ENCODE assay signal across 14 mouse cellular contexts in the genomic region with DNA sequence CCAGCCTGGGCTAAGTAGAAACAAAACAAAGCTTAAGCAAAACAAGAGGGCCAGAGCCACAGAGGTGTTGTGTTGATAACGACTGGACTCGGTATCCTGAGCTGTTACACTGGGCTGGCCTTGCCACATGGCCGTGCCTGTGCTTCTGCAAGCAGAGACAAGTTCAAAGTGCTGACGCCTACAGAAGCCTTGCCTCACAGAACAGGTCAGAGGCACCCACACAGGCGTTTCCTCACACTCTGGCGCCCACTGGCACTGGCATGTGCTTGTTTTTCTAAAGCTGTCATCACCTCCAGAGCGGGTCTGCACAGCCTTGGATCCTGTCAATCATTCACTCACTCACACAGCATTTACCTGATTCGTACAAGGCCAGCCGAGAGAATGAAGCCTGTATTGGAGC. TPM values are rescaled to one million over a fixed set of nuclear protein-coding genes. Genes with fewer than 3 reads are reported as not detected.
DNase-seq lines count a peak whose midpoint lies in the region; ATAC-seq and TF ChIP-seq lines count a peak whose summit lies in the region.
"Had no signal": no experiment of that assay in that cellular context is flagged by ENCODE, and none has a peak within 500 bp of the region (broad histone marks: within the 10 kb centered on the region; RNA-seq: fewer than 3 reads in every experiment).

No protein-coding gene starts in this region.

- no peak overlapping the region for H3K4me2 ChIP-seq in heart, postnatal 0 days (ENCODE audit: low read depth, low read length)
- H3K4me2 ChIP-seq in embryonic facial prominence, embryonic 15.5 days (replicated peaks): no peak overlapping the region

- no peaks in the 10 kb centered on the region for H3K9me3 ChIP-seq in heart, postnatal 0 days (replicated peaks; ENCODE audit: control insufficient read depth, low read length)
- H3K9me3 ChIP-seq in embryonic facial prominence, embryonic 15.5 days (replicated peaks): no peaks in the 10 kb centered on the region

- H3K27ac ChIP-seq in heart, postnatal 0 days (ENCODE audit: low read depth): no peak overlapping the region
- H3K27ac ChIP-seq in embryonic facial prominence, embryonic 15.5 days (replicated peaks): peak overlapping the region; percentile 29
- peak overlapping the region; percentile 40; the same call in 1 of the 2 replicates for H3K27ac ChIP-seq in small intestine, adult 2 months (ENCODE audit: insufficient read depth, low read depth, low read length)

- peak; percentile 72 for ATAC-seq in heart, postnatal 0 days (ENCODE audit: insufficient read depth, low read depth)
- peak; percentile 63; the same call in 1 of the 2 replicates for ATAC-seq in embryonic facial prominence, embryonic 15.5 days (ENCODE audit: insufficient number of reproducible peaks, low FRiP score, low TSS enrichment, low read depth)
- ATAC-seq: forebrain, postnatal 0 days had no signal

- H3K36me3 ChIP-seq in heart, postnatal 0 days (replicated peaks; ENCODE audit: control insufficient read depth, insufficient read depth, low read length): no peaks in the 10 kb centered on the region
- no peaks in the 10 kb centered on the region for H3K36me3 ChIP-seq in embryonic facial prominence, embryonic 15.5 days
- H3K36me3 ChIP-seq in small intestine, adult 2 months (ENCODE audit: control insufficient read depth, insufficient read depth, low read length): no peaks in the 10 kb centered on the region

- TF ChIP-seq POLR2A in small intestine, adult 2 months (IDR thresholded peaks at IDR 0.05; ENCODE audit: low read depth, low read length): no peak

- no peak overlapping the region for H3K9ac ChIP-seq in heart, postnatal 0 days (replicated peaks; ENCODE audit: low read depth, low read length)
- H3K9ac ChIP-seq in embryonic facial prominence, embryonic 15.5 days: no peak overlapping the region
- H3K9ac ChIP-seq: forebrain, postnatal 0 days had no signal

- TF ChIP-seq CTCF in heart, postnatal 0 days (IDR thresholded peaks at IDR 0.05; ENCODE audit: low read depth): no peak
- no peak for TF ChIP-seq CTCF in small intestine, adult 2 months (IDR thresholded peaks at IDR 0.05; ENCODE audit: extremely low read depth, insufficient read length, insufficient replicate concordance, low read depth, low read length)

- peak; percentile 29 for DNase-seq in heart, postnatal 0 days (ENCODE audit: low spot score)
- no peak for DNase-seq in heart, postnatal 4 days
- DNase-seq in kidney, postnatal 10 days: peak; percentile 79
- no peak for DNase-seq in cerebellum, adult 18-20 months
- no peak for DNase-seq in spleen, adult 18-20 months
- DNase-seq in frontal cortex, postnatal 25 days (ENCODE audit: low spot score in 2 of 2): no peak
- DNase-seq: cerebellum, adult 9-10 months; forebrain, postnatal 0 days had no signal

- no peaks in the 10 kb centered on the region for H3K4me1 ChIP-seq in heart, postnatal 0 days (ENCODE audit: control insufficient read depth, insufficient read depth)
- H3K4me1 ChIP-seq in embryonic facial prominence, embryonic 15.5 days: no peaks in the 10 kb centered on the region
- peaks cover 18% of the 10 kb centered on the region for H3K4me1 ChIP-seq in small intestine, adult 2 months (ENCODE audit: control insufficient read depth, insufficient read depth, insufficient read length, low read length)

- H3K4me3 ChIP-seq in heart, postnatal 0 days (ENCODE audit: low read depth, low read length): no peak overlapping the region
- H3K4me3 ChIP-seq in embryonic facial prominence, embryonic 15.5 days (replicated peaks): no peak overlapping the region
- H3K4me3 ChIP-seq in small intestine, adult 2 months (ENCODE audit: low read depth, low read length): no peak overlapping the region

- no peak for TF ChIP-seq EP300 in heart, postnatal 0 days (IDR thresholded peaks at IDR 0.05; ENCODE audit: low read depth)

- 14% methylated on average over 9 of the region's 9 CpGs for WGBS in heart, postnatal 0 days
- 60% methylated on average over 9 of the region's 9 CpGs for WGBS in embryonic facial prominence, embryonic 15.5 days
- WGBS in small intestine, adult 2 months: 22% methylated on average over 9 of the region's 9 CpGs

- no peaks in the 10 kb centered on the region for H3K27me3 ChIP-seq in heart, postnatal 0 days (ENCODE audit: control insufficient read depth, insufficient read depth, low read length)
- H3K27me3 ChIP-seq in embryonic facial prominence, embryonic 15.5 days: no peaks in the 10 kb centered on the region
- H3K27me3 ChIP-seq in small intestine, adult 2 months (ENCODE audit: control insufficient read depth, insufficient read depth, low read length): no peaks in the 10 kb centered on the region
- H3K27me3 ChIP-seq: CH12.LX had no signal

RNA-seq across cellular contexts. Expression of gene Agmat, which starts 4.6 kb away (rescaled TPM):
- 1.5 TPM in 1 of 2 replicates, not detected in the other for total RNA-seq in heart, postnatal 0 days (2014; rRNA removed; ENCODE audit: low replicate concordance)
- 0.82 and 1.1 TPM in 2 replicates for polyA plus RNA-seq in heart, postnatal 0 days (2015; fragmentation: Nextera tagmentation; extraction: Ambion mirVana)
- under 1 TPM; 0.43 to 0.57 TPM for total RNA-seq in heart, postnatal 4 days (2021)
- 0.32 and 0.33 TPM in 2 replicates for polyA plus RNA-seq in embryonic facial prominence, embryonic 15.5 days (2015; fragmentation: Nextera tagmentation; extraction: Ambion mirVana)
- polyA plus RNA-seq in small intestine, adult 2 months (2012; rRNA removed): 13.3 and 19.0 TPM in 2 replicates
- total RNA-seq: CH12.LX; forebrain, postnatal 0 days; megakaryocyte, adult 5-6 weeks had no signal
- polyA plus RNA-seq: forebrain, postnatal 0 days; neural tube, embryonic 14.5 days had no signal

RNA-seq across cellular contexts. Expression of gene Ddi2, which starts 18.6 kb away (rescaled TPM):
- 28.2 and 32.8 TPM in 2 replicates for total RNA-seq in heart, postnatal 0 days (2014; rRNA removed; ENCODE audit: low replicate concordance)
- polyA plus RNA-seq in heart, postnatal 0 days (2015; fragmentation: Nextera tagmentation; extraction: Ambion mirVana): 10.9 and 11.5 TPM in 2 replicates
- 10 to 100 TPM; 34.9 to 36.8 TPM for total RNA-seq in heart, postnatal 4 days (2021)
- polyA plus RNA-seq in embryonic facial prominence, embryonic 15.5 days (2015; fragmentation: Nextera tagmentation; extraction: Ambion mirVana): 25.2 and 26.7 TPM in 2 replicates
- 15.4 and 21.2 TPM in 2 replicates for polyA plus RNA-seq in small intestine, adult 2 months (2012; rRNA removed)

RNA-seq across cellular contexts. Expression of gene Dnajc16, which starts 48.9 kb away (rescaled TPM):
- 10.2 and 12.3 TPM in 2 replicates for total RNA-seq in heart, postnatal 0 days (2014; rRNA removed; ENCODE audit: low replicate concordance)
- polyA plus RNA-seq in heart, postnatal 0 days (2015; fragmentation: Nextera tagmentation; extraction: Ambion mirVana): 3.7 and 4.5 TPM in 2 replicates
- 10 to 100 TPM; 16.6 to 16.8 TPM for total RNA-seq in heart, postnatal 4 days (2021)
- polyA plus RNA-seq in embryonic facial prominence, embryonic 15.5 days (2015; fragmentation: Nextera tagmentation; extraction: Ambion mirVana): 4.8 and 5.0 TPM in 2 replicates
- 3.2 and 5.3 TPM in 2 replicates for polyA plus RNA-seq in small intestine, adult 2 months (2012; rRNA removed)

RNA-seq across cellular contexts. Expression of gene Casp9, which starts 51.6 kb away (rescaled TPM):
- total RNA-seq in heart, postnatal 0 days (2014; rRNA removed; ENCODE audit: low replicate concordance): 26.0 and 26.2 TPM in 2 replicates
- polyA plus RNA-seq in heart, postnatal 0 days (2015; fragmentation: Nextera tagmentation; extraction: Ambion mirVana): 11.9 and 12.8 TPM in 2 replicates
- total RNA-seq in heart, postnatal 4 days (2021): 10 to 100 TPM; 13.5 to 13.8 TPM
- polyA plus RNA-seq in embryonic facial prominence, embryonic 15.5 days (2015; fragmentation: Nextera tagmentation; extraction: Ambion mirVana): 14.4 and 16.9 TPM in 2 replicates
- 11.5 and 14.6 TPM in 2 replicates for polyA plus RNA-seq in small intestine, adult 2 months (2012; rRNA removed)

RNA-seq across cellular contexts. Expression of gene Rsc1a1, which starts 56.5 kb away (rescaled TPM):
- total RNA-seq in heart, postnatal 0 days (2014; rRNA removed; ENCODE audit: low replicate concordance): 2.1 and 11.9 TPM in 2 replicates
- polyA plus RNA-seq in heart, postnatal 0 days (2015; fragmentation: Nextera tagmentation; extraction: Ambion mirVana): not detected in 2 replicates
- total RNA-seq in heart, postnatal 4 days (2021): 1 to 10 TPM; 1.6 to 4.0 TPM
- 0.28 TPM in 1 of 2 replicates, not detected in the other for polyA plus RNA-seq in embryonic facial prominence, embryonic 15.5 days (2015; fragmentation: Nextera tagmentation; extraction: Ambion mirVana)
- 9.8 and 16.5 TPM in 2 replicates for polyA plus RNA-seq in small intestine, adult 2 months (2012; rRNA removed)
- total RNA-seq: adrenal gland, adult 18-20 months had no signal

Comparison
In these comparisons a context has a peak if more than half of its experiments do, and no peak if none do; other contexts are left out.
1. DNase-seq: peak in heart, postnatal 0 days (single experiment) and kidney, postnatal 10 days (single experiment); none in heart, postnatal 4 days (single experiment), cerebellum, adult 18-20 months (0 of 2), spleen, adult 18-20 months (0 of 2) and frontal cortex, postnatal 25 days (0 of 2).